Mouse (Mus musculus) heart, adult 2 months (tissue): Measurements from ENCODE around the gene Smc6. TPM values are rescaled to one million over a fixed set of nuclear protein-coding genes. Genes with fewer than 3 reads are reported as not detected.

Experiments
- DNase-seq, 2 experiments: peaks; one replicate each; pipeline ENCODE4 v3.0.0; 2021
- H3K27ac ChIP-seq: fragments of 200-600 bp; 2 replicates; pipeline ENCODE4 v1.8.1; 2022
- H3K27me3 ChIP-seq: fragments of 200-500 bp; 2 replicates; pipeline ENCODE4 v1.6.1; 2012; ENCODE audit warnings: mild to moderate bottlenecking, low read length, inconsistent platforms, mixed read lengths; ENCODE audit not compliant: control insufficient read depth, insufficient read depth
- H3K36me3 ChIP-seq: fragments of 200-500 bp; 2 replicates; pipeline ENCODE4 v1.6.1; 2012; ENCODE audit warnings: low read length, inconsistent platforms; ENCODE audit not compliant: control insufficient read depth, insufficient read depth
- H3K4me1 ChIP-seq: fragments of 200-500 bp; 2 replicates; pipeline ENCODE4 v1.6.1; 2011; ENCODE audit warnings: low read length; ENCODE audit not compliant: control insufficient read depth, insufficient read depth
- H3K4me3 ChIP-seq: fragments of 200-600 bp; 2 replicates; pipeline ENCODE4 v1.8.1; 2022
- H3K79me2 ChIP-seq: fragments of 200-500 bp; replicated peaks from 2 replicates; pipeline ENCODE4 v1.6.1; 2012; ENCODE audit warnings: mild to moderate bottlenecking, inconsistent platforms, low read length, moderate library complexity, mixed read lengths; ENCODE audit not compliant: control insufficient read depth, insufficient read depth
- H3K9ac ChIP-seq: fragments of 200-500 bp; 2 replicates; pipeline ENCODE4 v1.6.1; 2012; ENCODE audit warnings: low read depth, mild to moderate bottlenecking, control low read depth, inconsistent platforms, low read length, mixed read lengths
- CTCF ChIP-seq: fragments of 200-600 bp; IDR thresholded peaks from 2 replicates; pipeline ENCODE4 v1.8.1; 2022; ENCODE audit warnings: antibody characterized with exemption, mild to moderate bottlenecking, moderate library complexity
- EP300 ChIP-seq: fragments of 200-500 bp; IDR thresholded peaks from 2 replicates; pipeline ENCODE4 v1.6.1; 2011; ENCODE audit warnings: low read depth, low read length, control low read depth; ENCODE audit not compliant: insufficient read depth
- POLR2A ChIP-seq: fragments of 200-500 bp; IDR thresholded peaks from 2 replicates; pipeline ENCODE4 v1.6.1; 2011; ENCODE audit warnings: mild to moderate bottlenecking, low read depth, low read length, control low read depth; ENCODE audit not compliant: insufficient read depth
- WGBS: fragments of 180-500 bp; shearing (Covaris S2); methylation state at CpG from one replicate; pipeline ENCODE4 v1.1.7; 2018; 5-methylcytosine and 5-hydroxymethylcytosine counted together
- intact Hi-C: fragments of 180-260 bp; cut with DNase I; formaldehyde crosslinking; loops from one replicate; pipeline ENCODE4 v1.15.1; 2025
- long read RNA-seq: library from polyadenylated mRNA; stranded (forward); transcript quantifications from one replicate; pipeline ENCODE4 v2.0.0, GENCODE M21; 2021
- polyA plus RNA-seq: library from polyadenylated mRNA; depleted of rRNA; stranded (reverse); fragments of >200 nt; gene quantifications from 2 replicates; pipeline ENCODE4 v1.2.3, GENCODE M21; 2012; rRNA removed
- total RNA-seq, 2 experiments: library from RNA; stranded (reverse); gene quantifications; 2 replicates each; pipeline ENCODE4 v1.2.3; 2021

Smc6 gene
- total RNA-seq (10 to 100 TPM; 46.0 to 48.3 TPM), polyA plus RNA-seq (9.3 and 15.3 TPM in 2 replicates)
- long read RNA-seq, full-length matches to known transcripts = 47 of 64 reads
- long read RNA-seq, partial matches to known transcripts = 3 of 64 reads
- long read RNA-seq, other reads (novel, unspliced or antisense) = 14 of 64 reads

- TF ChIP-seq CTCF (peak; percentile 44), POLR2A (peak; percentile 74), EP300 (peak; percentile 45; the same call in 1 of the 2 replicates)
- Histone ChIP-seq H3K79me2 (peaks cover 2% of the 10 kb centered on the region), H3K27ac (peak within 1 kb of the TSS; percentile 97), H3K36me3 (peaks cover 20% of the 10 kb centered on the region), H3K4me3 (peak within 1 kb of the TSS; percentile 78), H3K27me3 (no peaks in the 10 kb centered on the region), H3K9ac (peak within 1 kb of the TSS; percentile 99), H3K4me1 (peaks cover 6% of the 10 kb centered on the region)
- intact Hi-C loops = loop anchor here (1.0 kb wide), 1 partner anchor 61 kb away; no protein-coding TSS in a partner anchor
- under 1% methylated on average over 79 of the region's 83 CpGs for WGBS
- peak; percentile 97 for DNase-seq
Measured at GRCm38 (mm10) chr12:11265382-11266281, at the start of gene Smc6, which contains the start of gene Gen1. Smc6 (plus strand) TSS chr12:11265886. Gen1 (minus strand) TSS chr12:11265801.

- DNase-seq = no peak
- no peaks in the 10 kb centered on the region for H3K36me3 ChIP-seq
- intact Hi-C loops = no loop called here
- TF ChIP-seq POLR2A = no peak
- TF ChIP-seq CTCF = no peak
- TF ChIP-seq EP300 = no peak
- WGBS = 65% methylated on average over 3 of the region's 3 CpGs
- no peak overlapping the region for H3K27ac ChIP-seq
- no peaks in the 10 kb centered on the region for H3K27me3 ChIP-seq
- H3K9ac ChIP-seq = no peak overlapping the region
- no peak overlapping the region for H3K4me3 ChIP-seq
- H3K79me2 ChIP-seq = no peaks in the 10 kb centered on the region
- no peaks in the 10 kb centered on the region for H3K4me1 ChIP-seq
Measured at GRCm38 (mm10) chr12:11216454-11216853, 49.2 kb upstream of the Smc6 start.

- intact Hi-C loops = no loop called here
- 76% methylated on average over 7 of the region's 7 CpGs for WGBS
- no peak overlapping the region for H3K4me3 ChIP-seq
- DNase-seq = no peak
- no peaks in the 10 kb centered on the region; the same call in 1 of the 2 replicates for H3K4me1 ChIP-seq
- H3K27ac ChIP-seq = no peak overlapping the region
- H3K79me2 ChIP-seq = no peaks in the 10 kb centered on the region
- H3K27me3 ChIP-seq = no peaks in the 10 kb centered on the region
- H3K36me3 ChIP-seq = no peaks in the 10 kb centered on the region
- no peak for TF ChIP-seq POLR2A
- TF ChIP-seq CTCF = no peak
- TF ChIP-seq EP300 = no peak
- no peak overlapping the region for H3K9ac ChIP-seq
Measured at GRCm38 (mm10) chr12:11217726-11218250, 47.9 kb upstream of the Smc6 start.

GRCm38 (mm10) chr12:11221524-11222330 lies 44.0 kb upstream of the Smc6 start:
- peak overlapping the region; percentile 66 for H3K27ac ChIP-seq
- no peak overlapping the region for H3K9ac ChIP-seq
- H3K4me3 ChIP-seq = peak overlapping the region; percentile 19; the same call in 1 of the 2 replicates
- no peak for TF ChIP-seq EP300
- no peak for TF ChIP-seq CTCF
- TF ChIP-seq POLR2A = no peak
- no peaks in the 10 kb centered on the region for H3K27me3 ChIP-seq
- H3K36me3 ChIP-seq = no peaks in the 10 kb centered on the region
- peak; percentile 36 for DNase-seq
- no peaks in the 10 kb centered on the region for H3K79me2 ChIP-seq
- no peaks in the 10 kb centered on the region; the same call in 1 of the 2 replicates for H3K4me1 ChIP-seq
- intact Hi-C loops = no loop called here
- WGBS = 37% methylated on average over 20 of the region's 20 CpGs

GRCm38 (mm10) chr12:11222566-11222965 lies 43.1 kb upstream of the Smc6 start:
- 80% methylated on average over 3 of the region's 3 CpGs for WGBS
- Histone ChIP-seq H3K27me3 (no peaks in the 10 kb centered on the region), H3K27ac (no peak overlapping the region), H3K36me3 (no peaks in the 10 kb centered on the region), H3K4me1 (no peaks in the 10 kb centered on the region; the same call in 1 of the 2 replicates), H3K79me2 (no peaks in the 10 kb centered on the region), H3K9ac (no peak overlapping the region), H3K4me3 (no peak overlapping the region)
- no peak for DNase-seq
- TF ChIP-seq POLR2A = no peak
- TF ChIP-seq CTCF = no peak
- TF ChIP-seq EP300 = no peak
- intact Hi-C loops = no loop called here
